Mouse (Mus musculus) ES-E14 (cell line): ENCODE measurements around the gene Zfand4. TPM values are rescaled to one million over a fixed set of nuclear protein-coding genes. Genes with fewer than 3 reads are reported as not detected.

Source experiments
- DNase-seq: peaks from one replicate; pipeline ENCODE4 v3.0.0-alpha.2; 2013; ENCODE audit warnings: low read depth, low spot score
- H3K27ac ChIP-seq: 2 replicates; pipeline ENCODE4 v1.5.1; 2012; ENCODE audit warnings: low read depth, mild to moderate bottlenecking, low read length, moderate library complexity, mixed read lengths; ENCODE audit not compliant: poor library complexity, insufficient read depth, severe bottlenecking
- H3K36me3 ChIP-seq: 2 replicates; pipeline ENCODE4 v1.6.1; 2012; ENCODE audit warnings: mild to moderate bottlenecking, low read length, moderate library complexity, mixed read lengths; ENCODE audit not compliant: control insufficient read depth, poor library complexity, insufficient read depth, severe bottlenecking
- H3K4me1 ChIP-seq, 2 experiments: fragments of 150-350 bp in 1 of 2; sonication (generic) in 1 of 2; 2 replicates each; pipeline ENCODE4 v1.6.1; 2012; ENCODE audit warnings: low read length in 2 of 2, mild to moderate bottlenecking in 1 of 2, mixed read lengths in 1 of 2; ENCODE audit not compliant: control insufficient read depth in 2 of 2, insufficient read depth in 2 of 2, poor library complexity in 1 of 2
- H3K4me3 ChIP-seq, 2 experiments: fragments of 150-350 bp in 1 of 2; sonication (generic) in 1 of 2; 2 replicates each; pipeline ENCODE4 v1.5.1; 2012; ENCODE audit warnings: low read length in 2 of 2, low read depth in 1 of 2, mild to moderate bottlenecking in 1 of 2, mixed read lengths in 1 of 2; ENCODE audit not compliant: insufficient read depth in 1 of 2, poor library complexity in 1 of 2, severe bottlenecking in 1 of 2
- H3K9ac ChIP-seq: 2 replicates; pipeline ENCODE4 v1.6.1; 2012; ENCODE audit warnings: low read depth, mild to moderate bottlenecking, low read length, mixed read lengths; ENCODE audit not compliant: poor library complexity, insufficient read depth, severe bottlenecking
- H3K9me3 ChIP-seq: fragments of 150-350 bp; sonication (generic); 2 replicates; pipeline ENCODE4 v1.6.1; 2012; ENCODE audit warnings: low read depth, mild to moderate bottlenecking, low read length; ENCODE audit not compliant: control insufficient read depth, insufficient read depth
- CHD2 ChIP-seq: IDR thresholded peaks from 2 replicates; pipeline ENCODE4 v1.6.1; 2014; ENCODE audit warnings: mild to moderate bottlenecking, low read depth, low read length, inconsistent platforms
- HCFC1 ChIP-seq: IDR thresholded peaks from 2 replicates; pipeline ENCODE4 v1.6.1; 2012; ENCODE audit warnings: low read length, inconsistent platforms, borderline replicate concordance; ENCODE audit not compliant: insufficient read depth
- MAFK ChIP-seq: IDR thresholded peaks from 2 replicates; pipeline ENCODE4 v1.6.1; 2014; ENCODE audit warnings: mild to moderate bottlenecking, low read depth, low read length, inconsistent platforms; ENCODE audit not compliant: insufficient read depth
- ZC3H11A ChIP-seq: IDR thresholded peaks from 2 replicates; pipeline ENCODE4 v1.6.1; 2012; ENCODE audit warnings: low read depth, mild to moderate bottlenecking, inconsistent platforms, low read length, borderline replicate concordance
- ZNF384 ChIP-seq: IDR thresholded peaks from 2 replicates; pipeline ENCODE4 v1.6.1; 2012; ENCODE audit warnings: low read depth, low read length, inconsistent platforms
- in situ Hi-C, 2 experiments: fragments of 600-800 bp; cut with MboI; formaldehyde crosslinking; loops; one replicate each; pipeline ENCODE4 v1.15.1; 2025; ENCODE audit warnings: low sequenced_read_pairs in 2 of 2, inconsistent platforms in 1 of 2; ENCODE audit not compliant: unreplicated experiment in 2 of 2
- total RNA-seq: library from RNA; depleted of rRNA; stranded (reverse); fragments of 300-350 nt; gene quantifications from 2 replicates; pipeline ENCODE4 v1.2.3, GENCODE M21; 2012

Gene Zfand4
- total RNA-seq, 1 experiment = 1.2 TPM

GRCm38 (mm10) chr6:116235336-116235735 is 28.7 kb upstream of the Zfand4 start:
- no peak for DNase-seq
- peaks cover 6% of the 10 kb centered on the region; the same call in 1 of the 2 replicates for H3K9me3 ChIP-seq
- no peak overlapping the region for H3K4me3 ChIP-seq
- in situ Hi-C loops = no loop called here
- H3K9ac ChIP-seq = no peak overlapping the region
- no peak overlapping the region for H3K27ac ChIP-seq
- H3K36me3 ChIP-seq = peaks cover 38% of the 10 kb centered on the region
- no peaks in the 10 kb centered on the region for H3K4me1 ChIP-seq
- TF ChIP-seq CHD2 (no peak), HCFC1 (no peak), ZC3H11A (no peak), ZNF384 (no peak), MAFK (no peak)

GRCm38 (mm10) chr6:116238083-116238482 is 25.9 kb upstream of the Zfand4 start:
- no peak for TF ChIP-seq ZC3H11A
- no peak for TF ChIP-seq ZNF384
- TF ChIP-seq CHD2 = no peak
- TF ChIP-seq MAFK = no peak
- no peak for TF ChIP-seq HCFC1
- Histone ChIP-seq H3K4me3 (no peak overlapping the region), H3K4me1 (no peaks in the 10 kb centered on the region), H3K9me3 (peaks cover 12% of the 10 kb centered on the region), H3K27ac (no peak overlapping the region), H3K9ac (no peak overlapping the region), H3K36me3 (peaks cover 41% of the 10 kb centered on the region)
- no peak for DNase-seq
- in situ Hi-C loops = no loop called here

- Histone ChIP-seq H3K4me3 (no peak overlapping the region), H3K9ac (no peak overlapping the region), H3K4me1 (no peaks in the 10 kb centered on the region), H3K9me3 (peaks cover 15% of the 10 kb centered on the region), H3K27ac (no peak overlapping the region), H3K36me3 (peaks cover 51% of the 10 kb centered on the region)
- no peak for TF ChIP-seq MAFK
- TF ChIP-seq HCFC1 = no peak
- TF ChIP-seq ZNF384 = no peak
- TF ChIP-seq CHD2 = no peak
- no peak for TF ChIP-seq ZC3H11A
- no peak for DNase-seq
- in situ Hi-C loops = no loop called here
Observed at GRCm38 (mm10) chr6:116240371-116240770, 23.7 kb upstream of the Zfand4 start.

GRCm38 (mm10) chr6:116259649-116260048 is 4.4 kb upstream of the Zfand4 start:
- no peaks in the 10 kb centered on the region for H3K9me3 ChIP-seq
- H3K4me3 ChIP-seq = no peak overlapping the region
- no peak overlapping the region for H3K9ac ChIP-seq
- in situ Hi-C loops = no loop called here
- peaks cover 19% of the 10 kb centered on the region for H3K36me3 ChIP-seq
- no peak for TF ChIP-seq HCFC1
- no peak for TF ChIP-seq CHD2
- TF ChIP-seq MAFK = no peak
- no peak for TF ChIP-seq ZNF384
- no peak for TF ChIP-seq ZC3H11A
- no peaks in the 10 kb centered on the region for H3K4me1 ChIP-seq
- H3K27ac ChIP-seq = no peak overlapping the region
- no peak for DNase-seq

GRCm38 (mm10) chr6:116260481-116260880 is 3.5 kb upstream of the Zfand4 start:
- peaks cover 19% of the 10 kb centered on the region for H3K36me3 ChIP-seq

More at GRCm38 (mm10) chr6:116260481-116260880, 3.5 kb upstream of the Zfand4 start:
- Histone ChIP-seq H3K4me3 (no peak overlapping the region), H3K27ac (no peak overlapping the region), H3K9me3 (no peaks in the 10 kb centered on the region), H3K4me1 (no peaks in the 10 kb centered on the region), H3K9ac (no peak overlapping the region)
- in situ Hi-C loops = no loop called here
- TF ChIP-seq MAFK (no peak), HCFC1 (no peak), CHD2 (no peak), ZC3H11A (no peak), ZNF384 (no peak)
- DNase-seq = no peak
